Mouse (Mus musculus): ENCODE data around the gene Pcyt2. TPM values are rescaled to one million over a fixed set of nuclear protein-coding genes. Genes with fewer than 3 reads are reported as not detected.

Pcyt2 gene
- total RNA-seq, 4 experiments from 2014 or later = 48.1 to 64.4 (median 60.5) TPM

GRCm38 (mm10) chr11:120582268-120582981, 35.3 kb downstream of the Pcyt2 start:
- DNase-seq (ENCODE audit: low spot score) = no peak

- DNase-seq (ENCODE audit: low spot score) = peak; percentile 89
Observed at GRCm38 (mm10) chr11:120581490-120582267, 36.1 kb downstream of the Pcyt2 start, which contains the start of gene Arhgdia. Arhgdia (minus strand) TSS chr11:120581624.

GRCm38 (mm10) chr11:120580871-120581331, 36.8 kb downstream of the Pcyt2 start:
- no peak for DNase-seq (ENCODE audit: low spot score)

GRCm38 (mm10) chr11:120580190-120580589, 37.5 kb downstream of the Pcyt2 start:
- no peak for DNase-seq (ENCODE audit: low spot score)

DNA sequence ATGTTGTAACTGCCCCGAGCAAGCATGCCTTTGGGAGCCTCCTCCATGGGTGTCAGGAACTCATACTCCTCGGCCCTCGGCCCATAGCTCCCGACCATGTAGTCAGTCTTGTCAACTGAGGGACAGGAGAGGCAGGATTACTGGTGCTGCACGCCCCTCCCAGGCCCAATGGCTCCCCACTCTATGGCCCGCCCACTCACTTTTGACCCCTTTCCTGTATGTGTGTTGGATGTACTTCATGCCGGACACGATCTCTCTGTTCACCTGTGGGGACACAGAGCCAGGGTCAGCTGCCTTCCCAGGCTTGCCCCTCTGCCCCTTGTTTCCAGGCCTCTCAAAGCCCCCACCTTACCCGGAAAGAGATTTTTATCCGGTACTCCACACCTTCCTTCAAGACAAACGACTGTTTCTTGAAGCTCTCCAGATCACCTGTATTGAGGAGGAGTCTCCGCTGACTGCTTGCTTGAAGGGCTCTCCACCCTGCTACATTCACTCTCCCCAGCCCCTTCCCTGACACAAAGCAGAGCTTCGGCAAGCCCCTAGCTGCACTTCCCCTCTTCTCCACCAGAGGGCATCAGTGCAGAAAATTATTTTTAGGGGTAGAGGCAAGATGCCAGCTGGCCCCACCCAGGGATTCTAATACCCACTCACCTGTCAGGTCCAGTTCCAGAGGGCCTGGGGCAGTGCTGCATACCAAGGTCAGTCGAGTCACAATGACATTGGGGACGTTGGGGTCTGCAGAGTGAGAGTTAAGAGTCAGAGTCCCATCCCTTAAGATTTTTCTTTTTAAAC, 38.2 kb downstream of the Pcyt2 start:
- peak; percentile 77 for DNase-seq (ENCODE audit: low spot score)

- DNase-seq (ENCODE audit: low spot score) = no peak
Observed at GRCm38 (mm10) chr11:120578694-120579243, 39.0 kb downstream of the Pcyt2 start.

DNA sequence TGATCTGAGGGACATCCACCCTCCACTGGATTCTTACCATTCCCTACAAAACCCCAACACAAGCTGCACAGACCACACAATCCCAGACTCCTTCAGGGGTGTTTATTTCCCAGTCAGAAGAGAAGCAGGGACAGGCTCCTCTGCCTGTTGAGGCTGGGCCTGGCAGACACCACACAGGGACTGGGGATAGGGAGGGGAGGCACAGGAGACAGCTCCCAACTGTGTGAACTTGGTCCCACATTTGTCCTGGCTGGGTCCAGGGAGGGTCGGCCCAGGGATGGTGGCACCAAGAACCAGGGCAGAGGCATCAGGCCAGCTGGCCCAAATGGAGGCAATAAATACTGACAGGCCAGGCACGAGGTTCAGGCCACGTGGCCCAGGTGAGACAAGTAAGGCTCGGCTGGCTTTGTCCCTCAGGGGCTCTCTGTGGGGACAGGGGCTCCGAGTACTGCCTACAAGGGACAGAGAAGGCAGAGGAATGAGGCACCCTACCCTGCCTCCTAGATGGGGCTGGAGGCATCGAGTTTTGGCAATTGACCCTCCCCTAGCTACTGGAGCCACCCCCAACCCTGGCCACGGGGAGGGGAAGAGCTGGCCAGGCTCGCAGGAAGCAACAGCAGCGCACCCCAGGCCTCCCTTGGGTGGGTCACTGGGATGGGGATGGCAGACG, 39.6 kb downstream of the Pcyt2 start:
- no peak for DNase-seq (ENCODE audit: low spot score)

DNA sequence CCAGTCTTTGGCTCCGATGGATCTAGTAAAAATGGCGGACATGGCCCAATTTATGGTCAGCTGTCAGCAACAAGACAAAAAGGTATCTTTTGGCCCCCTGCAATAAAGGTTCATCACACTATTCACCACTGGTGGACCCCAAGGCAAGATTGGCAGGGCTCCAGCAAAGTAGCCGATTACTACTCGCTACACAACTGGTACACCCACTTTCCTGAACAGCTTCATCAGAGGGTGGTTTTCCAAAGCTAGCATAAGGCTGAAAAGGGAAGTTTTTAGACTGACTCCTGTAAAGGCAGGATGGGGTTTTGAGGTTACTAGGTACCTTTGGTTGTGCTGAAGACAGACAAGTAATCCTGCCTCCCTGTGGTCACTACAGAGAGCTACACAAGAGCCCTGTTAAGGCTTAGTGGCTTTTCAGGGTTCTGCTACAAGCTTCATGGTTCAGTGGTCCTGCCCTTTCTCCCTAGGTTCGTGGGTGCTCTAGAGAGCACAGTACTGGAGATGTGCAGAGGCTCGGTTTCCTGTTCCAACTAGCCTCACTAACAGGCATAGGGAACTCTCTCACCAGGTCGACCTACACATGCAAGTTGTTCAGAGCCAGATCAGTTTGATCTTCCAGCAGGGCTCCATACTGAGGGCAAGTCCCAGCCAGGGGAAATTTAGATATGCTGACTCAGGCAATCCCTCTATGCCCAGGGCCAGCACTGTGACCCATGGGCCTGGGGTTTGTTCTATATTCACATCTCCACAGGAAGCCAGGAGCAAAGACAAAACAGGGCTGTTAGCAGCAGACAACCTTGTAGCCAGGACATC, 40.3 kb downstream of the Pcyt2 start:
- no peak for DNase-seq (ENCODE audit: low spot score)

GRCm38 (mm10) chr11:120576365-120576981, 41.3 kb downstream of the Pcyt2 start:
- no peak for DNase-seq (ENCODE audit: low spot score)

DNA sequence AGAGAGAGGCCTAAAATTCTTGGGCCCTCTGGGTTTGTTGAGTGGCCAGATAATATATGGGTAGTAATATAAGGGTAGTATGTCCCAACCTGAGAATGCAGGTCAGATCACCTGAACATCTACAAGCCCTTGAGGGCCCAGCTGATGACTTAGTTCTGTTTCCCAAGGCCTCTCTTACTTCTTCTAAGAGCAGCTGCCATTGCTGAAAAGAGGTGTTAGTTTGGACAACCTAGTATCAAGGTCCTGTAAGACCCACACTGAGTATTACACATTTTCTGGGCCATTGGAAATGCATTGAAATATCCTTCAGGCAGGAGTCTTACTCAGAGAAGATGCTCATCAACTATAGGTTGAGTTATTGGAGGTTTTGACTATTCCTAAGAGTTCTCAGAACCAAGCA, 41.8 kb downstream of the Pcyt2 start:
- DNase-seq (ENCODE audit: low spot score) = no peak

- no peak for DNase-seq (ENCODE audit: low spot score)
Observed at GRCm38 (mm10) chr11:120575046-120575445, 42.7 kb downstream of the Pcyt2 start.

GRCm38 (mm10) chr11:120574278-120574600, 43.5 kb downstream of the Pcyt2 start:
- DNase-seq (ENCODE audit: low spot score) = no peak

GRCm38 (mm10) chr11:120573585-120574277, 44.0 kb downstream of the Pcyt2 start:
- no peak for DNase-seq (ENCODE audit: low spot score)

DNA sequence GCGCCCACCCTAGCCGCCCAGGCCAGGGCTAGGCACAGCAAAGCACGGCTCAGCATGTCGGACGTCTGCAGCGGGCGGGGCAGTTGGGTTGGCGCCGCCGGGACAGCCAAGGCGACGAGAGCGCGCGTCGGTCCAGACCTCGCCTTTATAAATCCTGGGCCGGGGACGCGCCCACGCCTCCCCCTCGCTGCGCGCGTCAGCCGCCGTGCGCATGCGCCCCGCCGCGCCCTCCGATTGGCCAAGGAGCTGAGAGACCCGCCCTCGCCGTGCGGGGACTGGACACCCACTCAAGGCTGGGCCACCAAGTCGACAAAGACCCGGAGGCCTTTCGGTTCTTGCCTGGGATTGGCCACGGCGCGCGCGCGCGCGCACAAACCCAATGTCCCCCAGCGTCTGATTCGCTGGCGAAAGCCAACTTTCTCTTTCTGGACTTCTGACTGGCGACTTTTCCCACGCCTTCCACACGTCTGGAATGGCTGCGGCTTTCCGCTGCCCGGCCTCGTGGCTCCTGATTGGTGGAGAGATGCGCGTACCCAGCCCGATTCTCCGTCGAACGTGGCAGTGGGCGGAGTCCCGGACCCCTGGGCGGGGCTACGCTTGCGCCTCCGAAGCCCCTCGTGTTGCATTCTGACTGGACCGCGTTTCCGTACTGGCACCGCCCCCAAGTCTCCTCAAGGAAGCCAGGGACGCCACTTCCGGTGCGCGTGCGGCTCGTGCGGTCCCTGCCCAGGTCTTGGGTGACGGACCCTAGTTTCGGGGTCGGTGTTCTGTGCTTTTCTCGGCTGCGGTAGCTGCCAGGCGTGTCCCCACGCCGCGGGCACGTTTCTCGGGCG, 44.8 kb downstream of the Pcyt2 start, which contains the start of gene P4hb:
Gene P4hb, minus strand, starts transcription at position 502 of the 833 bp plus-strand sequence.
- DNase-seq (ENCODE audit: low spot score) = peak; percentile 100

- no peak for DNase-seq (ENCODE audit: low spot score)
Observed at GRCm38 (mm10) chr11:120572417-120572751, 45.4 kb downstream of the Pcyt2 start.

GRCm38 (mm10) chr11:120571754-120572416, 45.9 kb downstream of the Pcyt2 start:
- no peak for DNase-seq (ENCODE audit: low spot score)

DNA sequence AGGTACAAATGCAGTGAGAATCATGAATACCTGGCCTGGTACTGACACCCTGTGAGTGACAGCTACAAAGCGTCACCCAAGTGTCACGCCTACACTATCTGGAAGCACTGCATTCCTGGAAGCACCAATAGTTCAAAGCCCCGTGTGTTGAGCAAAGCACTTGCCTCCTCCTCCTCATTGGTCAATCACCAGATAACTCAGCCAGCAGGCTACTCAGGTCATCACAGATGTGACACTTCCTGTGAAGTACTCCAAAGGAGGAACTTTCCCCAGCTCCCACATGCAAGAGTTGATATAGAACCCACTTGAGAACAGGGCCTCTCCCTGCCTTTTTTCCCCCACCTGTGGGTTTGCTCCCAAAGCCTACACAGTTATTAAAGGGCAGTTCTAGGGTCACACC, 46.6 kb downstream of the Pcyt2 start:
- no peak for DNase-seq (ENCODE audit: low spot score)

DNA sequence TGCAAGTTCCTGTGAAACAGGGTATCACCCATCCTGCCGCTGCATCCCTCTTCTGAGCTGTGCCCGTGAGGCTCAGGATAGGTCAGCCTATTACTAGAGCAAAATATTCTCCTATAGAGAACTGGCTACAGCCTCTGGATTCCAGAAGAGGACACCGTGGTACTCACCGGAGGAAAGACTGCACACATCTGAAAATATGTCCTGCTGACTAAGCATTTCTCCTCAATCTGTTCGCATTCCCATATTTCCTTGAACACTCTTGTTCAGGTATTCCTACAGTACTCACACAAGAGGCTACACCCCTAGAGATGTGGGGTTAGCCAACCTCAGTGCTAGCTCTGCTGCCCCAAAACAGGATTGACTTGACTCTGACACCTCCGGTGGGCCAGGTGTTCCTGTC, 49.4 kb downstream of the Pcyt2 start:
- no peak for DNase-seq (ENCODE audit: low spot score)
